Mouse (Mus musculus) cerebral cortex, adult 2 months (tissue): ENCODE measurements around the gene Slc16a1.

Experiments
- WGBS: fragments of 180-500 bp; shearing (Covaris S2); methylation state at CpG from one replicate; pipeline ENCODE4 v1.1.7; 2018; 5-methylcytosine and 5-hydroxymethylcytosine counted together

Slc16a1 gene

DNA sequence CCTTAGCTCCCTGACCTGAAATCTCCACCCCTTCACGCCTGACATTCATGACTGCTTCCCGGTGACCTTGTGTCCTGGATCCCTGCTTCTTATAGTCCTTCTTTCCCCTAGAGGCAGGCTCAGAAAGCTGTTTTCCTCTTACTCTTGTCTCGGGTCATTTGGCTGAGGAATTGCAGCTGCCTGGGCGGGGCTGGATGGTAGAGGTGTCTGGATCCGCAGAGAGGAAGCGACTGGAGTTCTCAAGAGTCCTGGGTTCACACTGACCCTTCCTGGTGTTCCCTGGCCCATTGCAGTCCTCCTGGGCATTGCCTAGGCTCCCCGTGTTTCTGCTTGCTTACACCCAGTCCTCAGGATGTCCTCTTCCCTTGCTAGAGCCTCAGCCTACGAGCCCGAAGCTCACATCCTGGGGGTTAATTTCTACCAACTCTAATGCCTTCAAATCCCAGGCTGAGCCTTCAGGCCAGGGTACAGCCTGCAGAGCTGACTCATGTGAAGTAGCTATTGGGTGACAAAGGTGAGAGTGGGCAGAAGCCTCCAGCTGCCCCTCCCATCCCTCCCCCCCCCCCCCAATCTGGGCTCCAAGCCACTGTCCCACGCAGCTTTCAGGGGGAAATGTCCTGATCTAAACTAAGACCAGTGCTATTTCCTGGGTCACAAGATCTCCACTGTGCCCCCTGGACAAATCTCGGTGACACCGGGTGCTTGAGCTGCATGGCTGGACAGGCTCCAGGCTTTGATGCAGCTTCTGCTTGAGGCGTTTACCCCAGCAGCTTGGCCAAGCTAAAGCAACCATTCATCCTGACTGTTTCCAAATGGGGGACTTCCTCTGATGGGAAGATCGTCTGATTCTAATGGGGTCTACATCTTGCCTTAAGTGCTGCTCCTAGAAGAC, 36.1 kb downstream of the Slc16a1 start:
- WGBS, result 46% methylated on average over 14 of the region's 14 CpGs

DNA sequence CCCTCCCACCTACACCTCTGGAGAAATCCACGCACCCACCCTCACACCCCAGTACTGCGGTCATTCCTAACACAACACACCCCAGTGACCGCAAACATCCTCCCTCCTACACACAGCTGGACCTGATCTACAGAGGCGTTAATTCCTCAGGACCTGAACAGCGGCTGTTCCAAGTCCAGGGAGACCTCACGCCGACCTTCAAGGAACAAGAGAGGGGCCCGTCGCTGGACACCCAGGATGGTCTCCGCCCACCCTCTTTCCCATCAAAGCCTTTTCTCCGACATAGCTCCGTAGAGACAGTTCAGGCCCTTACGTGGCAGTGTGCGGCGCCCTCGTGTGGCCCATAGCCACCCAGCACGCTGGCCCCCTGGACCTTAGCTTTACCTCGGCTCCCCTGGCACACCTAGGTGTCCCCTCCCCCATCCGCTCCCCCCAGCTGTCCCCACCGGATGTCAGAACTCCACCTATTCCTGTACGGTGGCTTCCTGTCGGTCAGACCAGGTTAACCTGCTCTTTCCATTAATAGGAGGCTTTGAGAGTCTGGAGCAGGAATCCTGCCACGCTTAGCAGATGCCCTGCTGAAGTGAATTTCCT, 36.9 kb downstream of the Slc16a1 start:
- WGBS, result 3% methylated on average over 23 of the region's 23 CpGs

DNA sequence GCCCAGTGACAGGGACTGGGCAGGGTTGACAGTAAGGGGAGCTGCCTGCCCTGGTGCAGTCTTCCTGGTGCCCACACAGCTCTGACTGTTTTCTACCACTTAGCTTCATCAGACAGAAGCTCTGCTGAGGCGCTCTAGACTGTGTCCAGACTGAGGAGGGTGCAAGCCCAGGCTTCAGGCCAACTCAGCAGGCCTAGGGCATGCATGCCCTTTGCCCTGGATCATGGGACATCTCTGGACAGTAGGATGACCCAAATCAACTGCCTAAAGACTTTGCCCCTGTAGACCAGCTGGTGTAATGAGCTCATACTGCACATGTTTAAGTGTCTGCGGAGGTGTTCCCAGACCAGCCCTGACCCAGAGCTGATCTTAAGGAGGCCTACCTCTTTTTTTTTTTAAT, 39.3 kb downstream of the Slc16a1 start:
- 90% methylated on average over 2 of the region's 2 CpGs for WGBS

DNA sequence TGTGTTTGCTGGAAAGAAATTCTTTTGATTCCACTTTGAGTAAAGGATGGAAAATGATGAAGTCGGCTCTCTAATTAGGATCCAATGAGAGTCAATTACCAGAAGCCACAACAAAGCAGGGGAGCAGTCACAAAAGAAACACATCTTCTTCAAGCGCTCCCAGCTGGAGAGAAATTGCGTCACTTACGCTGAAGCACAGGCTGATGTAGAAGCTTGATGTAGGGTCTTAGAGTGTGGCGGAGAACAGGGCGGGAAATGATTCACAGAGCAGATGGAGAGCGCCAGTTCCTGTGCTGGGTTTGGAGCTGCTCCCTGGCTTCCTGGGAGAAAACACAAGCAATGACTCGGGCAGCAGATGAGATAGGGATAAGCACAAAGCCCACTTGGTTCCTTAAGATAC, 40.4 kb downstream of the Slc16a1 start:
- WGBS, result 56% methylated on average over 8 of the region's 8 CpGs

DNA sequence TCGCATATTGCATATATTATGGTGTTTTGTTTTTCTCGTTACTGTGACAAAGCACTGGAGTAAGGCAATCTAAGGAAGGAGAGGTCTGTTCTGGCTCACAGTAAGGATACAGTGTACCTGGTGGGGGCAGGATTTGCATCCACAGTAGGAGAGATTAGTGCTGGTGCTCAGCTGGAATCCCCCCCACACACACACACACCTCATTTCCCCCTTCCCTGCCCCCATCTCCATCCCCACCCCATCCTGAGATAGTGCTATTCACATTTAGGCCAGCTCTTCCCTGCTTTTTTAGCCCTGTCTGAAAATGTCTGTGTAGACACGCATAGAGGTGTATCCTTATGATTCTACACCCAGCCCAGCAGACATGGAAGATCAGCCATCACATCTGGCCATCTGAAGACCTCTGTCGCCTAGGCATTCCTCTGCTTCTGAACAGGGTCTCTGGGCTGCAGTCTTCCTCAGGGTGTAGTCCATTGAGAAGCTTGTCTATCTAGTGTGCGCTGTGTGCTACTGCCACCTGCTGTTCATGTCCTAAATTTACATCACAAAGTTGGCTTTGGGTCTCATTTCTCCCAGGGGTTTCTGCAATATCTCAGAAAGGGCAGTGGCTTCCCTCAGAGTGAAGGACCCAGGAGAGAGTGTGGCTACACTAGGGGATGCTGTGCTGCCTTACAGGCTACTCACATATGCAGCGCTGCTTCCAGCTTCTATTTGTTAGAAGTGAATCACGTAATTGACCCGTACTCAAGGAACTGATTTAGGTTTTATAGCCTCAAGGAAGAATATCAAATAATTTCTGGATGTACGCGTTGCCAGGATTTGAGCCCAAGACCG, 44.4 kb downstream of the Slc16a1 start:
- 57% methylated on average over 11 of the region's 11 CpGs for WGBS

DNA sequence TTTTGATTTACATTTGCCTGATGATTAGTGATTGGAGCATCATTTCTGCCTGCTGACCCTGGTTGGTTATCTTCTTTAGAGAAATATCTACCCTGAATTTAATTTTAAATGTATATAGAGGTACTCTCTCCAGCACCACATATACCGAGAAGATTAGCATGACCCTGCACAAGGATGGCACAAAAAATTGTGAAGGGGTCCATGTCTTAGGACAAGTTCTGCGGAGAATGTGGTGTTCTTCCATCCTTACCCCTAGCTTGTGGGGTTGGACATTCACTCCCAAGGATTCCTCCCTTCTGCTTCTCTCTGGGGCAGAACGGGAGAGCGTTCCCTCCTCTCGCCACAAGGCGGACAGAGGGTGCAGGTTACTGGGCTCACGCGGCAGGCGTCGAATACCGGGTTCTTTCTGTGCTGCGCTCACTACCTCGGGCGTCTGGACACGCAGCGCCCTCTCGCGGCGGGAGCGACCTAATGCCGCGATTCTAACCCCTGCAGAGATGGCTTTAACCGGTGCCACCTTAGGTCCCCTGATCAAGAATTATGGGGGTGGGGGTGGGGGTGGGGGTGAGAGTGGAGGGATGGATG, 62.4 kb downstream of the Slc16a1 start:
- 6% methylated on average over 23 of the region's 23 CpGs for WGBS

DNA sequence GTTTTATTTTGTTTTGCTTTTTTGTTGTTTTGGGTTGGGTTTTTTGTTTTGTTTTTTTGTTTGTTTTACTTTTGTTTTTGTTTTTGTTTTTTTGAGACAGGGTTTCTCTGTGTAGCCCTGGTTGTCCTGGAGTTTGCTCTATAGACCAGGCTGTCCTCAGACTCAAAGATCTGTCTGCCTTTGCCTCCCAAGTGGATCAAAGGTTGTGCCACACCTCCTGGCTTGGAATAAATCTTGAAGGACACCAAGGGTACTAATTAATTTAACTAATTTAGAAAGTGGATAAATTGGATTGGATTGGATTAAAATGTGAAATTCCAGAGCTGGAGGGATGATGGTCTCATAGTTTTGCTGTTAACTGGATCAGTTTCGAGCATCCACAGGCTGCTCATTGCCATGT, 63.3 kb downstream of the Slc16a1 start:
- 100% methylated on average over 1 of the region's 1 CpGs for WGBS

DNA sequence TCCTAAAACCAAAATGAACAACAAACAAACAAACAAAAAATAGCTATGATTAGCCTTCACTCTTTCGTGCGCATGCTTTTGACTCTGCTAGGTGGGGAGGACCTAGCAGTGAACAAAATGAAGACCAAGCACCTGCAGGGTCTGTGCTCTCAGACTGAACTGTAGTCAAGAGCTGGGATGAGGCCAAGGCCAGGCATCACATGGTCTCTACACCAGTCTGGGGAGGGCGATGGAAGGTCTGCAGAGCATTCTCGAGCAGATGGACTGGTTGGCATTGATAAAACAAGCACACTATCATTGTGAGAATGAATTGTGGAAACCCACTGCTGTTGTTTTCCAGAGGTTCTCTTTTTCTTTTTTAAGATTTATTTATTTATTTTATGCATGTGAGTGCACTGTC, 65.5 kb downstream of the Slc16a1 start:
- WGBS, result 84% methylated on average over 4 of the region's 4 CpGs

DNA sequence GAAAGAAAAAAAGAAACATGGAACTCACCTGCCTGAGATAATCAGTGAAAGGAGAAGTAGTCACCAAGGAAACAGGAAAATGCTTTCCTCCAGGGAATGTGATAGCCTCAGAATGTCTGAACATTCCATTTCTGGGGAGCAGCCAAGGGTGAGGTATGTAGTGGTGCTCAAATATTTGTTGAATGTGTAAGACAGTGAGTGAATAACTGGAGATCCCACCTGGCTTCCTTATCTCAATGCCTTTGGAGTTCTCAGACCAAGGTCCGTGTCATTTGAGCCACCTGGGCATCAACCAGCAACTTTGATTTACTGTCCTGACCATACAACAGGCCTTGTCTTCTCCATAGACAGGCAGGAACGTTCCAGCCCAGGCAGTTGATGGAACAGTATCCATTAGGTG, 68.0 kb downstream of the Slc16a1 start:
- 92% methylated on average over 2 of the region's 2 CpGs for WGBS

DNA sequence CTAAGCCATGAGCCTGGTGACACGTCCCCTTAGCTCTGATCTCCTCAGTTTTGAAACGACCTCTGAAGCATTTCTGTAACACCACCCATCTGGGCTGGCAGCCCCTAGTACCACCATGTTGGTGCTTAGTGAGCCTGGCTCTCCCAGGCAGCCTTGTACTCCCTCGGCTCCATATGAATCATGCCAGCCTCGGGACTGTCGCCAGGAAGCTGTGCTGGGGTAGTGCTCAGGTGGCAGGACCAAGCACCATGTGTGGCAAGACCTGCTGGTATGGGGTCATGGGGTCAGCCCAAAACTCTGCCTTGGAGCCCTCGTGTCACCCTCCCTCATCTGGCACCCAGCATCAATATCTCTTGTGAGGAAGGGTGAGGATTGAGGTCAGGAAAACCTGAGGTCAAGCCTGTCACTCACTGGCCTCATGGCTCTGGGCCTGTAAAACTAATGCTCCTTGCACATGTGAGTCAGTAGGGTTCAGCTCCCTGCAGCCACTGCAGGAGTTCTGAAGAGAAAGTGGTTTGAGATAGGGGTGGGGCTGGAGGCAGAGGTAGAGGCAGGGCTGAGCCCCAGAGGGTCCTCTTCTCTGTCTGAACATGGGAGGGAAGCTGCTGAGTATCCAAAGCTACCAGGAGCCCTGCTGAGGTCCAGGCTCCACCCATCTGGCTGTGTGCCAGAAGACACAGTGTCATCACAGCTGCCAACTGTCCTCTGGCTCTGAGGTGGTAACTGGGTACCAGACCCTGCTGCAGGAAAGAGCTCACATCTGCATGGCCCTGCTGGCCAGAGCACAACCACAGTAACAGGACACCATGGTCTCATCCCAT, 68.7 kb downstream of the Slc16a1 start:
- 74% methylated on average over 6 of the region's 6 CpGs for WGBS

DNA sequence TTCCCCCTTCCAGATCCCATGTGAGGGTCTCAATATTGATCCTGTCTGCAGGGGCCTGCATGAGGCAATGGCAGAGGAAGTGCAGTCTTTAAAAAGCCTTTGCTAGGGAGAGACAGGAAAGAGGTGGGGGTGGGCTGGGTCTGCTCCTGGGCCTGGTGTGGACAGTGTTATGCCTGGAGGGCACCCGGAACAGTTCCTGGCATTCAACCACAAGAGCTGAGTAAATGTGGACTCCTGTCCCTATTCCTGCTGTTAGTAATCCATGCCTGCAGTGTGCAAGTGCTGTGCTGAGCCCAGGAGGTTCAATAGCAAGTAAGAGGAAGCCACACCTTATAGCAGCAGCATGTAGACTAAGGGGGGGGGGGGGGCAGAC, 69.3 kb downstream of the Slc16a1 start:
- 64% methylated on average over 1 of the region's 1 CpGs for WGBS
